Mouse (Mus musculus): ENCODE results near the gene Sf3a3.

DNA sequence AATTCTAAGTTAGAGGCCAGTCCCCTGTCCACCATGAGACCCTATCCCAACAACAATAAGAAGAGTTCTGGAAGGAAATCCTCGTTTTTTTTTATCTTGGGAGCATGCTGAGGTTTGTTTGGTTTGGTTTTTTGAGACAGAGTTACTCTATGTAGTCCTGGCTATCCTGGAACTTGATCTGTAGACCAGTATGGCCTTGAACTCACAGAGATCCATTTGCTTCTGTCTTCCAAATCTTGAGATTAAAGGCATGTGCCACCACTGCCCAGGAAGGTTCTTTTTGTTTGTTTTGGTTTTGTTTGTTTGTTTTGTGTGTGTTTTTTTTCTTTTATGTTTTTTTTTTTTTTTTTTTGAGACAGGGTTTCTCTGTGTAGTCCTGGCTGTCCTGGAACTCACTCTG lies 46.6 kb downstream of the Sf3a3 start:
- TF ChIP-seq CTCF (IDR thresholded peaks at IDR 0.05; ENCODE audit: low read depth) (no peak), EP300 (IDR thresholded peaks at IDR 0.05; ENCODE audit: low read depth) (no peak)
